ENCODE assay signal across 7 mouse cellular contexts in genomic region chr8:87875452-87875851, GRCm38 (mm10).
DNase-seq lines count a peak whose midpoint lies in the region; ATAC-seq lines count a peak whose summit lies in the region.

No protein-coding gene starts in this region.

- WGBS in forebrain, embryonic 10.5 days: 60% methylated on average over 10 of the region's 10 CpGs
- WGBS in hindbrain, embryonic 12.5 days: 31% methylated on average over 10 of the region's 10 CpGs

- no peak overlapping the region for H3K4me3 ChIP-seq in forebrain, embryonic 10.5 days
- H3K4me3 ChIP-seq in hindbrain, embryonic 12.5 days: no peak overlapping the region

- 0 out of 2 replicates have a peak overlapping the region, but pooled peaks have one; percentile 4 for H3K9ac ChIP-seq in hindbrain, embryonic 12.5 days

- no peak for ATAC-seq in hindbrain, embryonic 12.5 days (ENCODE audit: low FRiP score)

- H3K9me3 ChIP-seq in forebrain, embryonic 10.5 days: no peaks in the 10 kb centered on the region
- H3K9me3 ChIP-seq in hindbrain, embryonic 12.5 days (replicated peaks): no peaks in the 10 kb centered on the region

- peaks cover 88% of the 10 kb centered on the region for H3K4me1 ChIP-seq in forebrain, embryonic 10.5 days
- H3K4me1 ChIP-seq in hindbrain, embryonic 12.5 days: peaks cover 56% of the 10 kb centered on the region

- H3K36me3 ChIP-seq in forebrain, embryonic 10.5 days (replicated peaks): peaks cover 27% of the 10 kb centered on the region
- H3K36me3 ChIP-seq in hindbrain, embryonic 12.5 days: peaks cover 3% of the 10 kb centered on the region; the same call in 1 of the 2 replicates

- H3K27ac ChIP-seq in forebrain, embryonic 10.5 days: peak overlapping the region; percentile 68
- peak overlapping the region; percentile 57; the same call in 1 of the 2 replicates for H3K27ac ChIP-seq in hindbrain, embryonic 12.5 days

- intact Hi-C loops in left cerebral cortex, postnatal 36 days (cut with DNase I): no loop called here

- no peak overlapping the region for H3K4me2 ChIP-seq in hindbrain, embryonic 12.5 days (replicated peaks)

- H3K27me3 ChIP-seq in forebrain, embryonic 10.5 days (ENCODE audit: poor library complexity, severe bottlenecking): no peaks in the 10 kb centered on the region
- H3K27me3 ChIP-seq in hindbrain, embryonic 12.5 days: no peaks in the 10 kb centered on the region

- peak; percentile 57 for DNase-seq in right cerebral cortex, adult 18-20 months
- DNase-seq in right cerebral cortex, postnatal 4 days: no peak
- peak; percentile 31 for DNase-seq in forebrain, embryonic 10.5 days (ENCODE audit: extremely low spot score, low spot score)
- DNase-seq in left cerebral cortex, postnatal 36 days (ENCODE audit: low spot score in 2 of 2): peak; percentile 49 to 56
- DNase-seq in right cerebral cortex, postnatal 14 days: peak; percentile 59
- DNase-seq in thymus, postnatal 10 days (ENCODE audit: low spot score in 2 of 2): no peak

Comparison
In these comparisons a context has a peak if more than half of its experiments do, and no peak if none do; other contexts are left out.
1. DNase-seq: peak in right cerebral cortex, adult 18-20 months (single experiment), forebrain, embryonic 10.5 days (single experiment), left cerebral cortex, postnatal 36 days (2 of 2) and right cerebral cortex, postnatal 14 days (single experiment); none in right cerebral cortex, postnatal 4 days (single experiment) and thymus, postnatal 10 days (0 of 2).